Comparison of ENCODE assay signal across 8 mouse cellular contexts in genomic region chr4:31824518-31825437, GRCm38 (mm10).
DNase-seq lines count a peak whose midpoint lies in the region; ATAC-seq and TF ChIP-seq lines count a peak whose summit lies in the region.

No protein-coding gene starts in this region.

- ATAC-seq in hindbrain, embryonic 13.5 days (ENCODE audit: low FRiP score), result no peak
- ATAC-seq in hindbrain, embryonic 16.5 days, result no peak
- peak; percentile 57 for ATAC-seq in megakaryocyte progenitor cell, adult 5-6 weeks (replicated peaks; ENCODE audit: poor library complexity)

- peaks cover 7% of the 10 kb centered on the region; the same call in 1 of the 2 replicates for H3K4me1 ChIP-seq in hindbrain, embryonic 13.5 days (replicated peaks)
- H3K4me1 ChIP-seq in hindbrain, embryonic 10.5 days (replicated peaks), result peaks cover 24% of the 10 kb centered on the region
- no peaks in the 10 kb centered on the region for H3K4me1 ChIP-seq in hindbrain, embryonic 16.5 days (ENCODE audit: control insufficient read depth, insufficient read depth, low read depth, low read length)

- 59% methylated on average over 14 of the region's 14 CpGs for WGBS in hindbrain, embryonic 13.5 days
- WGBS in hindbrain, embryonic 10.5 days, result 56% methylated on average over 14 of the region's 14 CpGs
- WGBS in hindbrain, embryonic 16.5 days, result 64% methylated on average over 14 of the region's 14 CpGs

- H3K9me3 ChIP-seq in hindbrain, embryonic 13.5 days, result no peaks in the 10 kb centered on the region
- no peaks in the 10 kb centered on the region for H3K9me3 ChIP-seq in hindbrain, embryonic 10.5 days
- H3K9me3 ChIP-seq in hindbrain, embryonic 16.5 days (ENCODE audit: control insufficient read depth, low read length), result no peaks in the 10 kb centered on the region

- no peak for TF ChIP-seq POLR2A in brain, embryonic 14.5 days (IDR thresholded peaks at IDR 0.05; ENCODE audit: borderline replicate concordance, extremely low read depth, insufficient read depth, insufficient read length, poor library complexity, severe bottlenecking)

- H3K9ac ChIP-seq in hindbrain, embryonic 13.5 days, result no peak overlapping the region
- H3K9ac ChIP-seq in hindbrain, embryonic 16.5 days (ENCODE audit: low read depth, low read length), result no peak overlapping the region

- DNase-seq in hindbrain, embryonic 10.5 days (ENCODE audit: low spot score), result no peak
- peak; percentile 44 for DNase-seq in brain, embryonic 14.5 days (ENCODE audit: low read depth)
- DNase-seq in layer of hippocampus, postnatal 14 days (ENCODE audit: low spot score in 2 of 2), result no peak
- no peak for DNase-seq in layer of hippocampus, adult 8-10 months (ENCODE audit: low spot score in 2 of 2)
- DNase-seq in left cerebral cortex, adult 11 months (ENCODE audit: low spot score), result no peak

- no peaks in the 10 kb centered on the region for H3K27me3 ChIP-seq in hindbrain, embryonic 13.5 days
- no peaks in the 10 kb centered on the region for H3K27me3 ChIP-seq in hindbrain, embryonic 10.5 days (ENCODE audit: insufficient read depth, poor library complexity, severe bottlenecking)
- H3K27me3 ChIP-seq in hindbrain, embryonic 16.5 days (replicated peaks; ENCODE audit: control insufficient read depth, insufficient read depth, low read length), result no peaks in the 10 kb centered on the region

- no peak overlapping the region for H3K27ac ChIP-seq in hindbrain, embryonic 13.5 days
- H3K27ac ChIP-seq in hindbrain, embryonic 10.5 days, result no peak overlapping the region
- H3K27ac ChIP-seq in hindbrain, embryonic 16.5 days (ENCODE audit: low read depth, low read length), result no peak overlapping the region

- peak; percentile 30; the same call in 1 of the 2 replicates for TF ChIP-seq CTCF in brain, embryonic 14.5 days (IDR thresholded peaks at IDR 0.05; ENCODE audit: borderline replicate concordance, extremely low read depth, insufficient read depth, insufficient read length)

- H3K4me2 ChIP-seq in hindbrain, embryonic 13.5 days, result peak overlapping the region; percentile 29
- H3K4me2 ChIP-seq in hindbrain, embryonic 16.5 days (ENCODE audit: low read length), result peak overlapping the region; percentile 46

- H3K36me3 ChIP-seq in hindbrain, embryonic 13.5 days, result no peaks in the 10 kb centered on the region
- H3K36me3 ChIP-seq in hindbrain, embryonic 10.5 days, result no peaks in the 10 kb centered on the region
- H3K36me3 ChIP-seq in hindbrain, embryonic 16.5 days (ENCODE audit: control insufficient read depth, insufficient read depth, low read length), result no peaks in the 10 kb centered on the region

- H3K4me3 ChIP-seq in hindbrain, embryonic 13.5 days, result no peak overlapping the region
- no peak overlapping the region for H3K4me3 ChIP-seq in hindbrain, embryonic 10.5 days
- 0 out of 2 replicates have a peak overlapping the region, but pooled peaks have one; percentile 6 for H3K4me3 ChIP-seq in hindbrain, embryonic 16.5 days (ENCODE audit: low read length)
